Mouse (Mus musculus) layer of hippocampus, adult 2 months (tissue): ENCODE results near the gene Sertad3. TPM values are rescaled to one million over a fixed set of nuclear protein-coding genes. Genes with fewer than 3 reads are reported as not detected.
"Not testable (repeated sequence)": the region's sequence is repeated elsewhere in the genome, so short reads cannot be mapped to it uniquely, and the experiment has no call there.

Experiments used
- DNase-seq, 2 experiments: peaks; one replicate each; pipeline ENCODE4 v3.0.0; 2022; ENCODE audit warnings: low spot score in 2 of 2
- H3K27ac ChIP-seq: fragments of 200-600 bp; 2 replicates; pipeline ENCODE4 v1.8.1; 2022
- H3K4me3 ChIP-seq: fragments of 200-600 bp; 2 replicates; pipeline ENCODE4 v1.8.1; 2022; ENCODE audit warnings: mild to moderate bottlenecking
- CTCF ChIP-seq: fragments of 200-600 bp; conservative IDR thresholded peaks from 2 replicates; pipeline ENCODE4 v1.8.1; 2022; ENCODE audit warnings: antibody characterized with exemption, mild to moderate bottlenecking, moderate library complexity
- total RNA-seq, 2 experiments: library from RNA; stranded (reverse); gene quantifications; 2 replicates each; pipeline ENCODE4 v1.2.3; 2021

Sertad3 gene
- total RNA-seq, 2 experiments from 2014 or later = 3.3 to 3.8 TPM

DNA sequence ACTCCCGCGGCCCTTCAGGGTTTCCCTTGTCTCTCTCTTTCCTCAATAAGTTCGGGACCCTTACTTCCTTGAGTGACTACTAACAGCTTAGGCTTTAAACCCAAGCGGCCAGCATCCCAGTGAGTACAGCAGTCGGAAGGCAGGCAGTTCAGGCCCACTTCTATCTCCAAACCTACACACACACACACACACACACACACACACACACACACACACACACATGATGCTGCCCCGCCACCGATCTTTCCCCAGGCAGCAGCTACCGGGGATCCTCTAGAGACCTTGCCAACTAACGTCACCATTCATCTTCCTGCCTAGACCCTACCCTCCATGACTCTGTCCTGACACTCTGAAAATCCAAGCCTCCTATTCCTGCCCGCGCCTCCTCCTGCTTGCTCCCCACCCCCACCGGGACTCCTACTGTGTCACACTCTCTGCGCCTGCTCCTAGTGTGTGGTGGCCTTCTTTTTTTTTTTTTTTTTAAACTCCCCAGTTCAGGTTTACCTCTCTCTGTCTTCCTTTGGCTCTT lies 14.2 kb downstream of the Sertad3 start:
- DNase-seq = peak; percentile 45 to 61
- H3K27ac ChIP-seq = peak overlapping the region; percentile 99
- TF ChIP-seq CTCF = no peak

DNA sequence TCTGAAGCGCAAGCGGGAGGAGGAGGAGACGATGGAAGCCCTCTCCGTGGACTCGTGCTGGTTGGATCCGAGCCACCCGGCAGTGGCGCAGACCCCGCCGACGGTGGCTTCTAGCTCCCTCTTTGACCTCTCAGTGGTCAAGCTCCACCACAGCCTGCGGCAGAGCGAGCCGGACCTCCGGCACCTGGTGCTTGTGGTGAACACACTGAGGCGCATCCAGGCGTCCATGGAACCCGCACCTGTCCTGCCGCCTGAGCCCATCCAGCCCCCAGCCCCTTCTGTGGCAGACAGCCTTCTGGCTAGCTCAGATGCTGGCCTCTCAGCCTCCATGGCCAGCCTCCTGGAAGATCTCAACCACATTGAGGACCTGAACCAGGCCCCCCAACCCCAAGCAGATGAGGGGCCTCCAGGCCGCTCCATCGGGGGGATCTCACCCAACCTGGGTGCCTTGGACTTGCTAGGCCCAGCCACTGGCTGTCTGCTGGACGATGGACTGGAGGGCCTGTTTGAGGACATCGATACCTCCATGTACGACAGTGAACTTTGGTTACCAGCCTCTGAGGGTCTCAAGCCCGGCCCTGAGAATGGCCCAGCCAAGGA lies 15.8 kb downstream of the Sertad3 start:
- H3K4me3 ChIP-seq = no peak overlapping the region
- no peak for DNase-seq
- H3K27ac ChIP-seq = peak overlapping the region; percentile 96; the same call in 1 of the 2 replicates
- no peak for TF ChIP-seq CTCF

More for the DNA sequence above, 14.2 kb downstream of the Sertad3 start:
- H3K4me3 ChIP-seq = peak overlapping the region; percentile 81

DNA sequence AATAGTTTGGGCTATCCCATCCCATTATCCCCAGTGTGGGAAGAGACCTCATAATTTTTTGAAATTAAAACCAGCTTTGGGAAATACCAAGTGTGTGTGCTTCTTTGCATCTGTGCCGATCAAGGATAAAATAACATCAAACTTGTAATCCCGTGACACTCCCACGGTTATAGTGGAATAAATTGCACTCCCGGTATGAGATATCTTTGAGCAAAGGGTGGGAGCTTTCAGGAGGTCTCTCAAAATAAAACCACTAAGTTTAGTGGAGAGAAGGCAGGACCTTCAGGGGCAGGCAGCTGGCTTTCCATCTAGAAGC lies 16.6 kb downstream of the Sertad3 start:
- no peak for DNase-seq
- TF ChIP-seq CTCF = no peak
- Histone ChIP-seq H3K27ac (peak overlapping the region; percentile 96), H3K4me3 (peak overlapping the region; percentile 57)

DNA sequence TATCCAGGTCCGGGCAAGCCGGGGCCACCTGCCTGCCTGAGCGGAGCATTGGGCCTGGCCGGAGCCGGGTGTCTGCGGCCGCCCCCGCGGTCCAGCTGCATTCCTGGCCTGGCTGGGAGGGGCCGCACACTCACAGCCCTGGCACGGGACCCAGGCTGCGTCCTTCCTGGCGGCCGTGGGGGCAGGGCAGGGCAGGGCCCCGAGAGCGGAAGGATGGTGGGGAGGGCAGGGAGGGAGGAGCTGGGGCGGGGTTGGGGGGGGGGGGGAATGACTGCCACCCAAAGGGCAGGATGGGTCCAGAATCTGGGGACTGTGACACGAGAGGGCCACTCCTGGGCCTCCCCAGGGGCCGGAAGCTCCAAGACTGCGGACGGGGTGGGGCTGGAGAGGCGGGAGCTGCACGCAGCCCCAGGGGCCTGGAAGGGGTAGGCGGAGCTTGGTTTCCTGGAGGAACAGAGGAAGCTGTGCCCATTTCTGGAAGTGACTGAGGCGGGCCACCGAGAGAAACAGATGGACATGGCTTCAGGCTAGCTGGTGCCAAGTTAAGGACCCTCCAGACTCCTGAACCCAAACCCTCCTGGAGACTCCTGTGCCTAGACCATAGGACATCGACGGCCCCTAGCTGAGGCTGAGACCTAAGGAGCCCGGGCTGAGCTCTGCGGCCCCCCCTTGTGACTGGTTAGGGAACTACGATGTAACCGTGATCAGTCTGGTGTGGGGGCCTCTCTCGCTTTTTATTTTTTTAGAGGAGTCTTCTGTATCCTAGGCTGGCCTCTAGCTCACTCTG lies 17.2 kb downstream of the Sertad3 start:
- peak; percentile 98 for TF ChIP-seq CTCF
- peak overlapping the region; percentile 57 for H3K4me3 ChIP-seq
- DNase-seq = peak; percentile 81 to 86
- peak overlapping the region; percentile 96 for H3K27ac ChIP-seq

DNA sequence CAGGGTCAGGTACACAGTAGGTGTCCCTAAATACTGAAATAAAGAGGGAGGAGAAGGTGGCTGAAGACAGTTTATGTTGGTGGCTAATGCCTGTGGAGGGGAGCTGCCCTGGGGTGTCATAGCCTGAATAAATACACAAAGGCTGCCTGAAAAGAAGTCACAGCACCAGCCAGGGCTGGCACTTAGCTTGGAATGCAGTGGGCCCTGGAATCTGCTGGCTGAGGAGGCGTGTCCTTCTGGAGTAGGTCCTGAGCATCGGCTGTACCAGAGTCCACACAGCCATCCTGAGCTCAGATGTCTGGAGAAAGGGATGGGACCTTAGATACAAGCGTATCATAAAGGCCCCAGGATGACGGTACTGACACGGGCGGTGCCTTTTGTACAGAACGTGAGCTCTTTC lies 18.3 kb downstream of the Sertad3 start:
- Histone ChIP-seq H3K27ac (no peak overlapping the region), H3K4me3 (no peak overlapping the region)
- no peak for DNase-seq
- TF ChIP-seq CTCF = no peak

DNA sequence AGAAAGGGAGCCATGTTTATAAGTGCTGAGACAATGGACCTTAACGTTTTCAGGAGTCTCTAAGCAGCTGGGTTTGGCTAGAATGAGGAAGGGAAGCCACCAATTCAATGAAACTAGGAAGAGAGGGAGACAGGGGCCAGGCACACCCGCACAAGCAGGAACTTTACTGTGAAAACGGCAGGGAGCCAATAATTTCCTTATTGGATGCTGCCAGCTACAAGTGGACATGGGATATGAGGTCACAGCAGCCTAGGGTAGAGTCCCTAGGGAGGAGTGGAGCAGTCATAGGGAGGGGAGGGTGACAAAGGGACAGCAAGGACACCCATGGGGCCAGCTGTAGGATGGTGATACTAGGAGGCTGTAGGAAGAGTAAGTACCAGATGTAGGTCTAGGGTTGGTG lies 19.5 kb downstream of the Sertad3 start:
- DNase-seq = no peak
- Histone ChIP-seq H3K27ac (no peak overlapping the region), H3K4me3 (no peak overlapping the region)
- no peak for TF ChIP-seq CTCF

DNA sequence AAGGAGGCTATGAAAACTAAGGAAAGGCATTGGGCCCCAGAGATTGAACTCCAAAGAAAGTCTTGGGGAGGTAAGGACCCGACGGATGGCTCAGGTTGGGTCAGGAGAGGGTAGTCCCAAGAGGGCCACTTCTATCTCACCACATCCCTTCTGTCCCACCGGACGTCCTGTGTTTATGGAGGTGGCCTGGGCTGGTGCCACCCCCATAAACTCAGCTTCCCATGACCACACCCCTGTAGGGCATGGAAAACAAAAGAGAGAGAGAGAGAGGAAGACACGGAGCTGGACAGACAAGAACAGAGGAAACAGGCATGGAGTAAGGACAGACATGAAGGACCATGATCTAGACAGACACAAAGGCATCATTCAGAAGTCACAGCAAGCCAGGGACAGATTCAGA lies 19.9 kb downstream of the Sertad3 start:
- Histone ChIP-seq H3K27ac (no peak overlapping the region), H3K4me3 (no peak overlapping the region)
- TF ChIP-seq CTCF = no peak
- DNase-seq = no peak

DNA sequence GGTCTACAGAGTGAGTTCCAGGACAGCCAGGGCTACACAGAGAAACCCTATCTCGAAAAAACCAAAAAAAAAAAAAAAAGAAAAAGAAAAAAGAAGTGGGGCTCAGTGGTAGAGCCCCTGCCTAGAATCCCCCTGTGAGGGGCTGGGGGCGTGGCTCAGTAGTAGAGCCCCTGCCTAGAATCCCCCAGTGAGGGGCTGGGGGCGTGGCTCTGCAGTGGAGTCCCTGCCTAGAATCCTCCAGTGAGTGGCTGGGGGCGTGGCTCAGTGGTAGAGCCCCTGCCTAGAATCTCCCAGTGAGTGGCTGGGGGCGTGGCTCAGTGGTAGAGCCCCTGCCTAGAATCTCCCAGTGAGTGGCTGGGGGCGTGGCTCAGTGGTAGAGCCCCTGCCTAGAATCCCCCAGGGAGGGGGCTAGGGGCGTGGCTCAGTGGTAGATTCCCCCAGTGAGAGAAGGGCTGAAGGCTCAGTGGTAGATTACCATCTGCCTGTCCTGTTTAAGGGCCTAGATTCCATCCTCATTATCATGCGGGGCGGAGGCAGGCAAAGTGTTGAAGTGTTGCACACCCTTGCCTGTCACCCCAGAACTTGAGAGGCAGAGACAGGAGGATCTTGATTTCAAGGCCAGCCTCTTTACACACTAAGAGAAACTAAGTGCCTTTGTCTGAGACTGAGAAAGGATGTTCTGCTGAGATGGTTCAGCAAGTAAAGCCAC lies 21.2 kb downstream of the Sertad3 start:
- DNase-seq, H3K27ac ChIP-seq, H3K4me3 ChIP-seq: not testable (repeated sequence)

DNA sequence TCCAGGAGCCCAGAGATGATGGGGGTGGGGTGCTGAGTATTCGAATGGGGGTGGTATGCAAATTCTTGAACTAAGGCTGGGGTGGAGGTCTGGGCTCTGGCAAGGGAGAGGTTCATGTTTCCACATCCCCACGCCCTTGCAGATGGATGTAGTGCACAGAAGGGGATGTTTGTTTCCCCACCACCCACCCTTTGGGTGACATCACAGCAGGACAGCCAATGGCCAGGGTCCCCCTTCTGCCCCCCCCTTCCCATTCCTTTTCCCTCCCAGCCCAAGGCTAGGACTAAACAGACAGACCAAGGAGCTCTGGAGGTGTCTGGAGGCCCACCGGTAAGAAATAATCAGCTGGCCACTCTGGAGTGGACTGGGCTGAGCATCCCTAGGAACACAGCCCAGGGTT lies 25.5 kb downstream of the Sertad3 start, which contains the start of gene Prx:
Gene Prx, plus strand, starts transcription at position 289 of the 400 bp plus-strand sequence.
- no peak for TF ChIP-seq CTCF
- Histone ChIP-seq H3K4me3 (no peak within 1 kb of the TSS), H3K27ac (no peak within 1 kb of the TSS)
- DNase-seq = no peak

DNA sequence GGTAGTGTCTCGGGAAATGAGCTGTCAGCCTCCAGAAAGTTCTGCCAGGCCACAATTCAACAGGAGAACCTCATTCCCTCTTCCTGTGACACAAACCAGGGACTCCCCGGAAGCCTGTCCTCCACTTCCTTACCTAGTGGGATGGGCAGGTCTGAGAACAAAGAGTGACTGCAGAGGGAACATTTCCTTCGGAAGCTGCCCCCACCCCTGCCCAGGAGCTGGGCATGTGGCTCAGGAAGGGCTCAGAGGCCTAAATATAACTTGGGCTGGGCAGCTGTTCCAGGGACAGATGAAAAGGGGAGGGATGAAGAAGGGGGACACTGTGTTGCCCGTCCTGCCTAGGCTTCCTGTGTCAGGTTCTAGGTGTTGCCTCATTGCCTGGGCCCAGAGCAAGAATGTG lies 28.1 kb downstream of the Sertad3 start:
- no peak for TF ChIP-seq CTCF
- Histone ChIP-seq H3K4me3 (no peak overlapping the region), H3K27ac (no peak overlapping the region)
- DNase-seq = no peak

DNA sequence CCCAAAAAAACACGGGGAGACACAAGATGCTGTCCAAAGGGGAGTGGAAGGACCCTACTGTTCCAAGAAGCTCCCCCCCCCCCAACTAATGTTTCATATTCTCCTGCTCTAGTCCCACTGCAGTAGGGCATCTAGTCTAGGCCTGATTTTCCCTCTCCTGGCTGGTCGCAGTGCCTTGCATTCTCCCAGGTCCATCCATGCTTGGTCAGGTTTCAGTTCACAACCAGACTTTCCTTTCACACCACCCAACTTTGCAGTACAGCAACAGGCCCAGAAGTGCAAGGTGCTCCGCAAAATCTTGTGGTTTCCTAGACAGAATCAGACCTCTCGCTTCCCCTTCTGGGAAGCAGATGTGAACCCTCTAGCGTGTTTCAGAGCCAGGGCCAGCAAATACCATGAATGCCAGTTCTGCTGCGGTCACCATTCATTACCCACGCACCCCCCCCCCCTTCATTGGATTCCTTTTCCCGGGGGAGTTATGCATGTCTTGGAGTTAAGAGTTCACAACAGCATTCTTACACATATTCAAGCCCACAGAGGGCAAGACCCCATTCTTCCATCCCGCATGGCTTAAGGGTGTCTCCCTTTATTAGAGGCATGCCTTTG lies 33.3 kb downstream of the Sertad3 start:
- DNase-seq = no peak
- TF ChIP-seq CTCF = no peak
- no peak overlapping the region for H3K4me3 ChIP-seq
- H3K27ac ChIP-seq = no peak overlapping the region

DNA sequence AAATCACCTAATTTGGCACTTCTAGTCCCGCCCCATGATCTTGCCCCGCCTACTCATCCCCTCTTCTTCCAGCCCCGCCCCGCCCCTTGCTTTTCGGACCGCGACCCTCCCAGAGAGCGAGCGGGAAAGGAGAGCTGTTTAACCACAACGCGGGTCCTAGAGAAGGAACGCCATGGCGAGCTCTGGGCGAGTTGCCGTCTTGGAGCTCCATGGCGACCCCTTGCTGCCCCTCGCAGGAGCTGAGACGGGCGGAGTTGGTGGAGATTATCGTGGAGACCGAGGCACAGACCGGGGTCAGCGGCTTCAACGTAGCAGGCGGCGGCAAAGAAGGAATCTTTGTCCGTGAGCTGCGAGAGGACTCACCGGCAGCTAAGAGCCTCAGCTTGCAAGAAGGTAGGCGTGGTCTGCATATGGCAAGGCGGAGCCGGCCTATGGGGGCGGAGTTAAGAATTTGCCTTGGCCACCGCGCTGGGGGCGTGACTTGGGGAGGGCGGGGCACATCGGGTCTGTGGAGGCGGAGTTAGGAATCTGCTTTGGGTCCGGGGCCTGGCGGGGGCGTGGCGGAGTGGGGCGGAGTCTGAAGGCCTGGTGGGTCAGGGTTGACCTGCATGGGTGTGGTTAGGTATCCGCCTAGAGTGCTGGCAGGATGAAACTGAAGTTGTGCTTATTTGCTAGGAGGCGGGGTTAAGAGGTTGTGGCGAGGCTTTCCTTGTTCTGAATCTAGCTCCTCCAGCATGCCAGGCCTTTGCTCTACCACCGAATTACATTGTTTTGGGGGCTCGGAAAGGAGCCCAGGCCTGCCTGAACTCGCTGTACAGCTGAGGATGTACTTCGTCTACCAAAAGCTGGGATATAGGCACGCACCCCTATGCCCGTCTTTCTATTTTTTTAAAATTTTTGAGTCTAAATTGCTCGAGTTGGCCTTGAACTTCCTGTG lies 34.4 kb downstream of the Sertad3 start:
- TF ChIP-seq CTCF = peak; percentile 49; the same call in 1 of the 2 replicates
- H3K4me3 ChIP-seq = peak overlapping the region; percentile 63
- peak overlapping the region; percentile 84 for H3K27ac ChIP-seq
- DNase-seq = peak; percentile 87 to 91
